Mouse (Mus musculus): Measurements from ENCODE around the gene Aoah. TPM values are rescaled to one million over a fixed set of nuclear protein-coding genes. Genes with fewer than 3 reads are reported as not detected.

Aoah gene
- polyA plus RNA-seq, 1 experiment, result not detected

DNA sequence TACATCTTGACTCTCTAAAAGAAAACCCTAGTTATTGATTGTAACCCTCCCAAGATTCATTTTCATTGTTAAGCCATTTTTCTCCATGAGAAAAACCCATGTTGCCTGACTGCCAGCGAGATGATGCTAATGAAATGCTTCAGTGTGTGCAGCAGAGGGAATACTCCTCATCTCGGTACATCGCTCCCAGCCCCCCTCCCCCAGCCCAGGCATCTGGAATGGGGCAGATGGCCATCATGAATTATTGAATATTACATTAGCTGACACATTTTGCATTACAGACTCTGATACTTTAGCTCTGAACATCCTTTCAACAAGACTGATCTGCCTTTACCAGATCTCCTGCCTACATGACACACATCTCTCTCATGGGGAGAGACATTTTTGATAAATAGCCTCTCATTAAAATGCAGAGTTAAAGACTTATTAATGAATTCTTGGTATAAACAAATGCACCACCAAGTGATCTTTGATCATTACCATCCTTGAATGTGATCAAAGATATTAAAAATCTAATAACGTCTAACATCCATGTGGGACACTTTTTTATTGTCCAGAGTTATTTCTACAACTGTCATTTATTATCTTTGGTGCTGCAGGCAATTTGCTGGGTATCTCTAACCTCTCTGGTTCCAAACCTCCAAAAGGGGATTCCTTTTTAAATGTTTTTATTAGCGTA lies 211.9 kb downstream of the Aoah start:
- H3K4me2 ChIP-seq (ENCODE audit: low read depth), result no peak overlapping the region
- no peaks in the 10 kb centered on the region for H3K27me3 ChIP-seq (ENCODE audit: control insufficient read depth, insufficient read depth, insufficient read length)
- no peaks in the 10 kb centered on the region for H3K79me2 ChIP-seq (ENCODE audit: control insufficient read depth, insufficient read depth)
- TF ChIP-seq E2F4 (IDR thresholded peaks at IDR 0.05; ENCODE audit: insufficient read depth), result no peak
- no peak for TF ChIP-seq POLR2A (IDR thresholded peaks at IDR 0.05; ENCODE audit: insufficient read length, low read depth)
- TF ChIP-seq MYOG (IDR thresholded peaks at IDR 0.05; ENCODE audit: control insufficient read depth in 1 of 3, insufficient read depth in 1 of 3, insufficient read length in 2 of 3, low read depth in 2 of 3), result no peak
- no peak for TF ChIP-seq REST (IDR thresholded peaks at IDR 0.05; ENCODE audit: insufficient read depth, insufficient read length)
- no peak for TF ChIP-seq SRF (IDR thresholded peaks at IDR 0.05; ENCODE audit: control insufficient read depth, insufficient read length, low read depth)
- no peak for TF ChIP-seq TCF3 (IDR thresholded peaks at IDR 0.05; ENCODE audit: insufficient read length, low read depth)
- no peak for TF ChIP-seq CEBPB (IDR thresholded peaks at IDR 0.05; ENCODE audit: insufficient read depth, poor library complexity, severe bottlenecking)
- TF ChIP-seq POLR2AphosphoS2 (IDR thresholded peaks at IDR 0.05; ENCODE audit: insufficient read length, low read depth), result no peak
- no peak for TF ChIP-seq MYOD1 (IDR thresholded peaks at IDR 0.05; ENCODE audit: control insufficient read depth in 1 of 3, insufficient read length in 2 of 3, low read depth in 2 of 3)
- TF ChIP-seq TCF12 (IDR thresholded peaks at IDR 0.05; ENCODE audit: insufficient read depth, poor library complexity, severe bottlenecking), result no peak
- no peak for TF ChIP-seq USF1 (IDR thresholded peaks at IDR 0.05; ENCODE audit: low read depth)
- no peak for TF ChIP-seq MAX (IDR thresholded peaks at IDR 0.05; ENCODE audit: low read depth)
- H3ac ChIP-seq (ENCODE audit: control insufficient read depth, insufficient read length), result no peak overlapping the region
- no peaks in the 10 kb centered on the region for H3K36me3 ChIP-seq (ENCODE audit: control insufficient read depth, insufficient read depth)
- no peak overlapping the region for H3K4me3 ChIP-seq

DNA sequence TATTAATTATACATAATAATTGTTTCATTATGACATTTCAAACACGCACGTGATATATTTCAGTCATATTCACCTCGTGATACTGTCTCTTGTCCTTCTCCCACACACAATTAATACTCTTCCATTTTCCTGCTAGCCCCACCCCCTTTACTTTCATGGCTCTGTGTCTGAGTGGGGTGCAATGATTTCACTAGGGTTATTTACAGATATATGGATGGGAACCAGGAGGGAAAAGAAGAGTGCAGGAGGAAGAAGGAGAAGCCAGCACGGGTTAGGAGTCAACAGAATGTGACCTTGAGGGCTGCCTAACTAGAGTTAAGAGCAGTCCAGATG lies 212.4 kb downstream of the Aoah start:
- no peaks in the 10 kb centered on the region for H3K79me2 ChIP-seq (ENCODE audit: control insufficient read depth, insufficient read depth)
- H3K27me3 ChIP-seq (ENCODE audit: control insufficient read depth, insufficient read depth, insufficient read length), result no peaks in the 10 kb centered on the region
- no peak for TF ChIP-seq TCF3 (IDR thresholded peaks at IDR 0.05; ENCODE audit: insufficient read length, low read depth)
- no peak for TF ChIP-seq POLR2AphosphoS2 (IDR thresholded peaks at IDR 0.05; ENCODE audit: insufficient read length, low read depth)
- H3K4me3 ChIP-seq, result no peak overlapping the region
- no peaks in the 10 kb centered on the region for H3K36me3 ChIP-seq (ENCODE audit: control insufficient read depth, insufficient read depth)
- no peak overlapping the region for H3K4me2 ChIP-seq (ENCODE audit: low read depth)
- no peak overlapping the region for H3ac ChIP-seq (ENCODE audit: control insufficient read depth, insufficient read length)

DNA sequence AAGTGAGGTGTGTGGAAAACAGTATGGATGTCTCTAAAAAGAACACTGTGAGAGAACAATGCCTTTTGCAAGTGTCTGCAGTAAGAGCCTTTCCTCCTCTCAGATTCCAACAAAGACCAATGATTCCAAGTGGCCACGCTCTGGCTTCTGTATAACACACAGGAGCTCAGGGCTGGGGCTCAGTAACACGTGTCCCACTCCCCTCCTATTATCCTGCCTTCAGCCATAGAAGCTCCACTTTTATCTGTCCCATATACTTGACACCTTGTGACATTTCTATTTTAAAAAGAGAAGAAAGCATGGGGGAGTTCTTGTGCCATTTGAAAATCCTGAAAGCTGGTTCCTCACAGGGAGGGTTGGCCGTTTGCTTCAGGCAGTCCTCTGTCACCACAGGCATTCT lies 219.7 kb downstream of the Aoah start:
- TF ChIP-seq TCF12 (IDR thresholded peaks at IDR 0.05; ENCODE audit: insufficient read depth, poor library complexity, severe bottlenecking), result no peak
- no peak for TF ChIP-seq POLR2AphosphoS2 (IDR thresholded peaks at IDR 0.05; ENCODE audit: insufficient read length, low read depth)
- no peak for TF ChIP-seq MYOD1 (IDR thresholded peaks at IDR 0.05; ENCODE audit: control insufficient read depth in 1 of 3, insufficient read length in 2 of 3, low read depth in 2 of 3)
- TF ChIP-seq MAX (IDR thresholded peaks at IDR 0.05; ENCODE audit: low read depth), result no peak
- no peak for TF ChIP-seq E2F4 (IDR thresholded peaks at IDR 0.05; ENCODE audit: insufficient read depth)
- no peak for TF ChIP-seq CEBPB (IDR thresholded peaks at IDR 0.05; ENCODE audit: insufficient read depth, poor library complexity, severe bottlenecking)
- TF ChIP-seq USF1 (IDR thresholded peaks at IDR 0.05; ENCODE audit: low read depth), result no peak
- no peaks in the 10 kb centered on the region for H3K27me3 ChIP-seq (ENCODE audit: control insufficient read depth, insufficient read depth, insufficient read length)
- no peak overlapping the region for H3ac ChIP-seq (ENCODE audit: control insufficient read depth, insufficient read length)
- no peaks in the 10 kb centered on the region for H3K79me2 ChIP-seq (ENCODE audit: control insufficient read depth, insufficient read depth)
- no peak overlapping the region for H3K4me3 ChIP-seq
- H3K4me2 ChIP-seq (ENCODE audit: low read depth), result no peak overlapping the region
- no peaks in the 10 kb centered on the region for H3K36me3 ChIP-seq (ENCODE audit: control insufficient read depth, insufficient read depth)

DNA sequence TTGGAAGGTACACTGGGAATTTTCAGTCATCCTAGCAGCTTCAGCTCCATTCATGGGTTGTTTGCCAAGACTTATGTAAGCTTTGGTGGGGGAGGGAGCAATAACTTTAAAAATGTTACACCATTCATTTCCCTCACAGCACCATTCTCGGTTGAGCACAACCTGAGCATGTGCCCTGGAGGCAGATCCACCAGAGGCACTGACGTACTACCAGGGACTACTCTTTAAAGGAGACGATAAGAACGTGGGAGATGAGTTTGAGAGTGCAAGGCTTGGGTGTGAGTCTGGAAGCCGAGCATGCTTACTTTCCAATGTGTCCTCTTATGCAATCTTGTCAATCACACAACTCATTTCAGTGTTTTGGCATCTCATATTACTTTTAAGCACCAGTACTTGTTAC lies 230.9 kb downstream of the Aoah start:
- TF ChIP-seq SRF (IDR thresholded peaks at IDR 0.05; ENCODE audit: control insufficient read depth, insufficient read length, low read depth), result no peak
- no peak for TF ChIP-seq TCF3 (IDR thresholded peaks at IDR 0.05; ENCODE audit: insufficient read length, low read depth)
- no peak for TF ChIP-seq POLR2AphosphoS2 (IDR thresholded peaks at IDR 0.05; ENCODE audit: insufficient read length, low read depth)
- no peak for TF ChIP-seq E2F4 (IDR thresholded peaks at IDR 0.05; ENCODE audit: insufficient read depth)
- no peak for TF ChIP-seq REST (IDR thresholded peaks at IDR 0.05; ENCODE audit: insufficient read depth, insufficient read length)
- no peak for TF ChIP-seq POLR2A (IDR thresholded peaks at IDR 0.05; ENCODE audit: insufficient read length, low read depth)
- TF ChIP-seq CEBPB (IDR thresholded peaks at IDR 0.05; ENCODE audit: insufficient read depth, poor library complexity, severe bottlenecking), result no peak
- no peak for TF ChIP-seq TCF12 (IDR thresholded peaks at IDR 0.05; ENCODE audit: insufficient read depth, poor library complexity, severe bottlenecking)
- no peak for TF ChIP-seq MYOG (IDR thresholded peaks at IDR 0.05; ENCODE audit: control insufficient read depth in 1 of 3, insufficient read depth in 1 of 3, insufficient read length in 2 of 3, low read depth in 2 of 3)
- no peak for TF ChIP-seq USF1 (IDR thresholded peaks at IDR 0.05; ENCODE audit: low read depth)
- no peak for TF ChIP-seq MYOD1 (IDR thresholded peaks at IDR 0.05; ENCODE audit: control insufficient read depth in 1 of 3, insufficient read length in 2 of 3, low read depth in 2 of 3)
- TF ChIP-seq MAX (IDR thresholded peaks at IDR 0.05; ENCODE audit: low read depth), result no peak

DNA sequence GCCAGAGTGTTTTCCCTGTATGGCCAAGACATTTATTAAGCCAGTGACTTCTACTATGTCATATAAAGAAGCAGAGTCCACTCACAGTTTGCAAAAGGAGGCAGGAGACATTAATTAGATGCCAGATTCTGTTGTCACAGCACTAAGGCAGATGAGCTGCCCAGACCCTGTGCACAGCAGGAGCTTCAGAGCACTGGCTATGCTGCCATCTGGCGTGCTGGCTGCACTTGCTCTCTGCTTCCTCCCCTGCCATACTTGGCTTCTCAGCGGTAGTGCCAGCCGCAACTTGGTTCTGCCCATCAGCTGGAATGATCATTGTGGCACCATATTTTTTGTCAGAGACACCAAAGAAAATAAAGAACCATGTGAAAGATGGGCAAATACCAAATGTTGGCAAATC lies 239.3 kb downstream of the Aoah start:
- Histone ChIP-seq H3K79me2 (ENCODE audit: control insufficient read depth, insufficient read depth) (no peaks in the 10 kb centered on the region), H3K36me3 (ENCODE audit: control insufficient read depth, insufficient read depth) (no peaks in the 10 kb centered on the region), H3K4me2 (ENCODE audit: low read depth) (no peak overlapping the region), H3K4me3 (no peak overlapping the region), H3ac (ENCODE audit: control insufficient read depth, insufficient read length) (no peak overlapping the region), H3K27me3 (ENCODE audit: control insufficient read depth, insufficient read depth, insufficient read length) (no peaks in the 10 kb centered on the region)
- TF ChIP-seq MYOD1 (IDR thresholded peaks at IDR 0.05; ENCODE audit: control insufficient read depth in 1 of 3, insufficient read length in 2 of 3, low read depth in 2 of 3) (no peak), TCF3 (IDR thresholded peaks at IDR 0.05; ENCODE audit: insufficient read length, low read depth) (no peak), CEBPB (IDR thresholded peaks at IDR 0.05; ENCODE audit: insufficient read depth, poor library complexity, severe bottlenecking) (no peak), REST (IDR thresholded peaks at IDR 0.05; ENCODE audit: insufficient read depth, insufficient read length) (no peak), MYOG (IDR thresholded peaks at IDR 0.05; ENCODE audit: control insufficient read depth in 1 of 3, insufficient read depth in 1 of 3, insufficient read length in 2 of 3, low read depth in 2 of 3) (no peak), USF1 (IDR thresholded peaks at IDR 0.05; ENCODE audit: low read depth) (no peak), POLR2AphosphoS2 (IDR thresholded peaks at IDR 0.05; ENCODE audit: insufficient read length, low read depth) (no peak), SRF (IDR thresholded peaks at IDR 0.05; ENCODE audit: control insufficient read depth, insufficient read length, low read depth) (no peak), TCF12 (IDR thresholded peaks at IDR 0.05; ENCODE audit: insufficient read depth, poor library complexity, severe bottlenecking) (no peak), E2F4 (IDR thresholded peaks at IDR 0.05; ENCODE audit: insufficient read depth) (no peak)

More for the DNA sequence above, 230.9 kb downstream of the Aoah start:
- Histone ChIP-seq H3K4me2 (ENCODE audit: low read depth) (no peak overlapping the region), H3K27me3 (ENCODE audit: control insufficient read depth, insufficient read depth, insufficient read length) (no peaks in the 10 kb centered on the region), H3K79me2 (ENCODE audit: control insufficient read depth, insufficient read depth) (no peaks in the 10 kb centered on the region), H3K36me3 (ENCODE audit: control insufficient read depth, insufficient read depth) (no peaks in the 10 kb centered on the region), H3K4me3 (no peak overlapping the region), H3ac (ENCODE audit: control insufficient read depth, insufficient read length) (no peak overlapping the region)

Data from myocyte (in vitro differentiated cells).